Mouse (Mus musculus) CH12.LX (cell line): ENCODE results near the gene Mctp2. TPM values are rescaled to one million over a fixed set of nuclear protein-coding genes. Genes with fewer than 3 reads are reported as not detected.
A peak's percentile ranks its signal among the peaks of the same experiment; 100 is the strongest.

Experiments
- DNase-seq: peaks from one replicate; pipeline ENCODE4 v3.0.0-alpha.2; 2013; ENCODE audit errors: extremely low read depth
- H3K27ac ChIP-seq: 2 replicates; pipeline ENCODE4 v1.5.1; 2012; ENCODE audit warnings: low read depth, mild to moderate bottlenecking, control low read depth, moderate library complexity; ENCODE audit not compliant: insufficient read depth
- H3K27me3 ChIP-seq: replicated peaks from 2 replicates; pipeline ENCODE3; 2012; ENCODE audit warnings: inconsistent platforms
- H3K36me3 ChIP-seq, 2 experiments: replicated peaks in 1 of 2; 2 replicates each; pipeline versions ENCODE3 to v1.6.1; 2012; ENCODE audit warnings: inconsistent platforms in 1 of 2, low read length in 1 of 2, mild to moderate bottlenecking in 1 of 2, mixed read lengths in 1 of 2, moderate library complexity in 1 of 2; ENCODE audit not compliant: control insufficient read depth in 1 of 2, insufficient read depth in 1 of 2
- H3K4me1 ChIP-seq, 2 experiments: 2 replicates each; pipeline ENCODE4 v1.6.1; 2012; ENCODE audit warnings: inconsistent platforms in 1 of 2, moderate library complexity in 1 of 2; ENCODE audit not compliant: insufficient read depth in 2 of 2, control insufficient read depth in 1 of 2
- H3K4me2 ChIP-seq: 2 replicates; pipeline ENCODE4 v1.6.1; 2012; ENCODE audit warnings: low read depth, mild to moderate bottlenecking, control low read depth; ENCODE audit not compliant: poor library complexity, insufficient read depth, severe bottlenecking
- H3K4me3 ChIP-seq, 3 experiments: fragments of 150-350 bp in 1 of 3; sonication (generic) in 1 of 3; replicated peaks in 1 of 3; 2 replicates each; pipeline versions ENCODE3 to v1.5.1; 2011 to 2012; ENCODE audit warnings: low read depth in 2 of 3, low read length in 2 of 3, mild to moderate bottlenecking in 2 of 3, moderate library complexity in 2 of 3, control low read depth in 1 of 3, improper control_type of control experiment in 1 of 3, inconsistent platforms in 1 of 3, mixed read lengths in 1 of 3; ENCODE audit not compliant: poor library complexity in 1 of 3
- H3K79me2 ChIP-seq: replicated peaks from 2 replicates; pipeline ENCODE4 v1.6.1; 2012; ENCODE audit warnings: mild to moderate bottlenecking, moderate library complexity; ENCODE audit not compliant: control insufficient read depth, poor library complexity, insufficient read depth, severe bottlenecking; ENCODE audit errors: extremely low read depth
- H3K9ac ChIP-seq: 2 replicates; pipeline ENCODE4 v1.6.1; 2012; ENCODE audit warnings: low read depth, mild to moderate bottlenecking, control low read depth, moderate library complexity; ENCODE audit not compliant: insufficient read depth
- H3K9me3 ChIP-seq: replicated peaks from 2 replicates; pipeline ENCODE3; 2012; ENCODE audit warnings: low read length, inconsistent platforms, mixed read lengths
- CHD1 ChIP-seq: IDR thresholded peaks from 2 replicates; pipeline ENCODE4 v1.6.1; 2012; ENCODE audit warnings: low read depth, low read length, improper control_type of control experiment, inconsistent platforms
- CHD2 ChIP-seq: IDR thresholded peaks from 2 replicates; pipeline ENCODE4 v1.6.1; 2011; ENCODE audit warnings: low read length, improper control_type of control experiment
- CTCF ChIP-seq, 2 experiments: IDR thresholded peaks in 1 of 2; conservative IDR thresholded peaks in 1 of 2; 2 replicates each; pipeline ENCODE4 v1.5.1; 2011 to 2012; ENCODE audit warnings: low read depth in 2 of 2, low read length in 2 of 2, improper control_type of control experiment in 1 of 2, inconsistent platforms in 1 of 2, mild to moderate bottlenecking in 1 of 2, moderate library complexity in 1 of 2
- E2F4 ChIP-seq: IDR thresholded peaks from 2 replicates; pipeline ENCODE4 v1.6.1; 2011; ENCODE audit warnings: low read depth, low read length, improper control_type of control experiment; ENCODE audit not compliant: insufficient replicate concordance
- EP300 ChIP-seq: IDR thresholded peaks from 2 replicates; pipeline ENCODE4 v1.6.1; 2011; ENCODE audit warnings: low read length, improper control_type of control experiment
- ETS1 ChIP-seq: conservative IDR thresholded peaks from 2 replicates; pipeline ENCODE4 v1.6.1; 2012; ENCODE audit warnings: low read depth, mild to moderate bottlenecking, inconsistent platforms, low read length, improper control_type of control experiment, moderate library complexity
- HCFC1 ChIP-seq: IDR thresholded peaks from 2 replicates; pipeline ENCODE4 v1.6.1; 2012; ENCODE audit warnings: low read depth, mild to moderate bottlenecking, inconsistent platforms, low read length, improper control_type of control experiment
- JUN ChIP-seq: IDR thresholded peaks from 2 replicates; pipeline ENCODE4 v1.6.1; 2011; ENCODE audit warnings: low read depth, mild to moderate bottlenecking, low read length, improper control_type of control experiment, moderate library complexity; ENCODE audit not compliant: insufficient read depth
- JUND ChIP-seq: conservative IDR thresholded peaks from 2 replicates; pipeline ENCODE4 v1.6.1; 2011; ENCODE audit warnings: low read depth, low read length, improper control_type of control experiment
- MAFK ChIP-seq: IDR thresholded peaks from 2 replicates; pipeline ENCODE4 v1.6.1; 2011; ENCODE audit warnings: low read length, improper control_type of control experiment; ENCODE audit not compliant: insufficient replicate concordance
- MAX ChIP-seq: IDR thresholded peaks from 2 replicates; pipeline ENCODE4 v1.6.1; 2011; ENCODE audit warnings: low read length, improper control_type of control experiment
- MAZ ChIP-seq: IDR thresholded peaks from 2 replicates; pipeline ENCODE4 v1.6.1; 2012; ENCODE audit warnings: low read depth, mild to moderate bottlenecking, inconsistent platforms, low read length, improper control_type of control experiment, moderate library complexity
- MEF2A ChIP-seq: IDR thresholded peaks from 2 replicates; pipeline ENCODE4 v1.6.1; 2014; ENCODE audit warnings: low read depth, mild to moderate bottlenecking, inconsistent platforms, low read length, improper control_type of control experiment, borderline replicate concordance
- NRF1 ChIP-seq: IDR thresholded peaks from 2 replicates; pipeline ENCODE4 v1.6.1; 2014; ENCODE audit warnings: low read depth, mild to moderate bottlenecking, inconsistent platforms, low read length, improper control_type of control experiment, moderate library complexity
- PAX5 ChIP-seq: IDR thresholded peaks from 2 replicates; pipeline ENCODE4 v1.6.1; 2012; ENCODE audit warnings: low read length, inconsistent platforms, mixed read lengths
- POLR2A ChIP-seq: IDR thresholded peaks from 2 replicates; pipeline ENCODE4 v1.6.1; 2011; ENCODE audit warnings: low read depth, mild to moderate bottlenecking, improper control_type of control experiment, low read length
- POLR2AphosphoS2 ChIP-seq: IDR thresholded peaks from 2 replicates; pipeline ENCODE4 v1.6.1; 2011; ENCODE audit warnings: low read depth, low read length, improper control_type of control experiment
- RAD21 ChIP-seq: IDR thresholded peaks from 2 replicates; pipeline ENCODE4 v1.6.1; 2011; ENCODE audit warnings: low read depth, mild to moderate bottlenecking, low read length, improper control_type of control experiment, moderate library complexity
- RCOR1 ChIP-seq: conservative IDR thresholded peaks from 2 replicates; pipeline ENCODE4 v1.6.1; 2012; ENCODE audit warnings: low read depth, mild to moderate bottlenecking, inconsistent platforms, low read length, improper control_type of control experiment
- UBTF ChIP-seq: IDR thresholded peaks from 2 replicates; pipeline ENCODE4 v1.6.1; 2012; ENCODE audit warnings: low read depth, mild to moderate bottlenecking, inconsistent platforms, low read length, improper control_type of control experiment, moderate library complexity
- USF2 ChIP-seq: conservative IDR thresholded peaks from 2 replicates; pipeline ENCODE4 v1.6.1; 2011; ENCODE audit warnings: low read depth, low read length, improper control_type of control experiment
- ZMIZ1 ChIP-seq: IDR thresholded peaks from 2 replicates; pipeline ENCODE4 v1.6.1; 2012; ENCODE audit warnings: low read depth, mild to moderate bottlenecking, inconsistent platforms, low read length, improper control_type of control experiment
- ZNF384 ChIP-seq: IDR thresholded peaks from 2 replicates; pipeline ENCODE4 v1.6.1; 2012; ENCODE audit warnings: low read depth, low read length, improper control_type of control experiment, inconsistent platforms
- dilution Hi-C: fragments of 300-500 bp; cut with MboI; formaldehyde crosslinking; loops from 2 replicates; pipeline ENCODE4 v1.14.3; 2020; ENCODE audit warnings: low sequenced_read_pairs; ENCODE audit not compliant: extremely low pct_unique_long_range_greater_than_20kb, extremely low pct_ligation_motif_present
- in situ Hi-C: fragments of 300-500 bp; cut with MboI; formaldehyde crosslinking; loops from 3 replicates; pipeline ENCODE4 v1.14.3; 2019; ENCODE audit warnings: low sequenced_read_pairs, low pct_ligation_motif_present, low pct_unique_long_range_greater_than_20kb, mixed read lengths
- polyA plus RNA-seq: library from polyadenylated mRNA; unstranded; fragments of >175 nt; gene quantifications from 2 replicates; pipeline ENCODE4 v1.2.1, GENCODE M21; 2012; ENCODE audit warnings: low read depth; ENCODE audit not compliant: insufficient read length
- total RNA-seq, 2 experiments: library from RNA; depleted of rRNA; stranded (reverse); fragments of 300-350 nt in 1 of 2; fragments of >200 nt in 1 of 2; gene quantifications; 2 replicates each; pipeline ENCODE4 v1.2.3; 2012 to 2014

The Mctp2 gene
- total and polyA plus RNA-seq, 3 experiments: 0.23 to 0.48 (median 0.38) TPM

GRCm38 (mm10) chr7:72115073-72115472 is 191.3 kb downstream of the Mctp2 start:
- DNase-seq: no peak
- in situ Hi-C loops: no loop called here
- Histone ChIP-seq H3K4me1 (no peaks in the 10 kb centered on the region), H3K36me3 (no peaks in the 10 kb centered on the region), H3K27me3 (no peaks in the 10 kb centered on the region), H3K27ac (no peak overlapping the region), H3K4me3 (no peak overlapping the region), H3K9ac (no peak overlapping the region), H3K9me3 (no peaks in the 10 kb centered on the region), H3K79me2 (no peaks in the 10 kb centered on the region), H3K4me2 (no peak overlapping the region)
- TF ChIP-seq RCOR1 (no peak), JUND (no peak), CHD2 (no peak), JUN (no peak), MAX (no peak), RAD21 (no peak), MAFK (no peak), POLR2AphosphoS2 (no peak), ZMIZ1 (no peak), EP300 (no peak), CTCF (conservative IDR thresholded peaks at IDR 0.05 in 1 of 2, IDR thresholded peaks at IDR 0.05 in 1 of 2; ENCODE audit: low read depth in 2 of 2, low read length in 2 of 2) (no peak), ETS1 (no peak), ZNF384 (no peak), MEF2A (no peak)
- dilution Hi-C loops: no loop called here

DNA sequence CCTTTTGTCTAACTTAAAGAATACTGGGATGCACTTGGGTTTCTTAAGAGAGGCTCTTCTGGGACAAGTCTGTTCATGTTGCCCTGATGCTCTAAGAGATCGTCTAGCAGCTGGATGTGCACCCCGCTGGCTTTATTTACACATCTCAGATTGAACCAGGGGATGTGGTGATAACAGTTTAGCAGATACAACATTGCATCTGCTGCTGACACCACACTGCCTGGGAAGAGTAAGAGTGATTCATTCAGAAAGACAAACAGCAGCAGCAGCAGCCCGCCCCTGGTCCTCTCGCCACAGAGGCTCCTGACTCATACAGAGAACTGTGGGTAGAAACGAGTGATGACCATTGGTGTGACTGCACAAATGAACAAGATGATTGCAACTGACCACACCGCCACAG is 195.8 kb downstream of the Mctp2 start:
- H3K4me1 ChIP-seq: peaks cover 0 to 8% of the 10 kb centered on the region in 2 experiments; a peak in 2 of 4 replicates
- no peaks in the 10 kb centered on the region for H3K27me3 ChIP-seq
- H3K27ac ChIP-seq: no peak overlapping the region
- dilution Hi-C loops (no loop called here), in situ Hi-C loops (no loop called here)
- H3K79me2 ChIP-seq: no peaks in the 10 kb centered on the region
- no peak overlapping the region for H3K4me2 ChIP-seq
- H3K4me3 ChIP-seq: no peak overlapping the region
- H3K9me3 ChIP-seq: no peaks in the 10 kb centered on the region
- peak; percentile 24 for DNase-seq
- TF ChIP-seq NRF1 (no peak), UBTF (no peak), POLR2A (no peak), EP300 (no peak), ZNF384 (no peak), CHD1 (no peak), PAX5 (no peak), HCFC1 (no peak), JUN (no peak), RAD21 (no peak), MAZ (no peak), MEF2A (no peak), MAFK (no peak), USF2 (no peak), JUND (no peak), E2F4 (no peak)
- H3K36me3 ChIP-seq: no peaks in the 10 kb centered on the region
- no peak overlapping the region for H3K9ac ChIP-seq
